Mouse (Mus musculus): Measurements from ENCODE around the gene Olfr1233. TPM values are rescaled to one million over a fixed set of nuclear protein-coding genes. Genes with fewer than 3 reads are reported as not detected.

Gene Olfr1233
- polyA plus RNA-seq (2016; fragmentation: Nextera tagmentation; extraction: Ambion mirVana), result not detected in 2 replicates

DNA sequence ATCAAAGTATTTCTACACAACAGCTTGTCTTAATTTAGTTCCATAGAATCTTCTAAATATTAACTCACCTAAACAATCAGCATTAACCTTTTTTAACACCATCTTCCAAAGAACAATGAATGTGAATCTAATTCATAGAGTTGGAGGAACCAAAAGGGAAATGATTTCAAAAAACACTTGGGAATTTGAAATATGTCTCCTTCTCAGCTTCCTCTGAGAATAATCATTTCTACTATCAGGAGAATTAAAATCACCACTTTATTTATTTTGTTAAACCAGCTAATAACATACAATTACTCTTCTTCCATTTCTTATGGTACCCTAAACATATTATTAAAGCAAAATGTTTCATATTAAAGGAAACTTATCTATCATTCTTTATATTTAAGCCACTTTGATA, at the start of gene Olfr1233:
Gene Olfr1233, minus strand, starts transcription at position 101 of the 400 bp plus-strand sequence.
- Histone ChIP-seq H3K4me3 (replicated peaks) (no peak within 1 kb of the TSS), H3K4me1 (no peaks in the 10 kb centered on the region), H3K36me3 (replicated peaks) (no peaks in the 10 kb centered on the region), H3K4me2 (no peak within 1 kb of the TSS), H3K27me3 (no peaks in the 10 kb centered on the region), H3K27ac (no peak within 1 kb of the TSS), H3K9me3 (no peaks in the 10 kb centered on the region), H3K9ac (no peak within 1 kb of the TSS)
- no peak for ATAC-seq (ENCODE audit: low FRiP score)

DNA sequence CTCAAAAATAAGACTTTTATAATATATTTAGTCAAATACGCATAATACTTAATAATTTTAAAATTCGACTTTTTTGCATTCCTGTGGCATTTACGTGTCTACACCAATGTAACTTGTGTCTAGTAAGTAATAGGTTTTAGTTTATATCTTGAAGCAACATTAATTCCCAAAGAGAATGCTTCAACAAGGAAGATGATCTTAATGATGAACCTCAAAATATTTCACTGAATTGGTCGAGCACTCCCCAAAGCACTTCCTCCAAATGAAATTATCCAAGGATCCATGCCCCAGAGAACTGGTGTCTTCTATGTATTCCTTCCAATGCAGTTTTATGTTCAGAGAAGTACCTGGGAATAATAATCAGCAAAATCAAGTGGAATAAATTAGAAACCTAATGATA, 22.6 kb upstream of the Olfr1233 start, which contains the start of gene Olfr1234:
Gene Olfr1234, minus strand, starts transcription at position 101 of the 400 bp plus-strand sequence.
- Histone ChIP-seq H3K9ac (no peak within 1 kb of the TSS), H3K27ac (no peak within 1 kb of the TSS), H3K4me3 (replicated peaks) (no peak within 1 kb of the TSS), H3K9me3 (no peaks in the 10 kb centered on the region), H3K27me3 (no peaks in the 10 kb centered on the region), H3K4me2 (no peak within 1 kb of the TSS), H3K36me3 (replicated peaks) (no peaks in the 10 kb centered on the region), H3K4me1 (no peaks in the 10 kb centered on the region)
- 89% methylated on average over 4 of the region's 4 CpGs for WGBS
- no peak for ATAC-seq (ENCODE audit: low FRiP score)

DNA sequence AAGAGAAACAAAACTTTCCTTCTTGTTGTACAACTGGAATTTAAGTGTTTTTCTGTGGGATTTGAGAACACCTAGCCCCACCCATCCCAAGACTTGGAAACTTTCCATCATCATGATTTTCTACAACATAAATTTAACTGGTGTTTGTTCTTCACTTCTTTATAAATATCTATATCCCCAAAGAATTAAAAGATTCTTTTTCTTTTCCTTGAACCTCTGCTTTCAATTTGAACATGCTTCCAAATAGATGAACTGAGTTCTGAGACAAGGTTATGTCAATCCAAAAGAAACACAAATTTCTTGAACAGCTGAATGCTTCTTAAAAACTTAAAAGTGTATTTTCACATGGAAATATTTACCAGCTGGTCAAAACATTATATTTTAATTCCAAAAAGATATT, 12.6 kb downstream of the Olfr1233 start, which contains the start of gene Olfr1232:
Gene Olfr1232, minus strand, starts transcription at position 101 of the 400 bp plus-strand sequence.
- no peak within 1 kb of the TSS for H3K27ac ChIP-seq
- H3K4me3 ChIP-seq (replicated peaks), result no peak within 1 kb of the TSS
- no peak within 1 kb of the TSS for H3K4me2 ChIP-seq
- no peaks in the 10 kb centered on the region for H3K36me3 ChIP-seq (replicated peaks)
- no peaks in the 10 kb centered on the region for H3K9me3 ChIP-seq
- no peak within 1 kb of the TSS for H3K9ac ChIP-seq
- no peaks in the 10 kb centered on the region for H3K4me1 ChIP-seq
- no peaks in the 10 kb centered on the region for H3K27me3 ChIP-seq
- ATAC-seq (ENCODE audit: low FRiP score), result no peak

DNA sequence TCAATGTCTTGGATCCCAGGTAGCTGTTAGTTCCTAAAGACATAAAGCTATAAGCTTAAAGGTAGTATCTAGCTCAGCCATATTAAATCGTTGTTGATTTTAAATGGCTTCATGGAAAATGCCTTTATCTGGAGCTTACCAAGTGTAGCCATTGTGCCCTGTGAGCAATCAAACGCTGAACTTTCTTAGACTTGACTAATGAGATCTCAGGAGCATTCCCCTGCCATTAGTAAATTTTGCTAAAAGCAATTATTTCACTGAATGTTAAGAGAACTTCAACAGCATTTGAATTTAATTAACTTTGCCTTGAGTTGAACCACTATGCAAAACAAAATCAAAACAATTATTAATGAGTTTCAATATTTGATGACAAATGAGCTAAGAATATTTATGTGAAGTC, 35.2 kb downstream of the Olfr1233 start, which contains the start of gene Olfr1231:
Gene Olfr1231, minus strand, starts transcription at position 101 of the 400 bp plus-strand sequence.
- no peak for ATAC-seq (ENCODE audit: low FRiP score)
- no peak within 1 kb of the TSS for H3K27ac ChIP-seq
- H3K9me3 ChIP-seq, result no peaks in the 10 kb centered on the region
- 66% methylated on average over 2 of the region's 2 CpGs for whole genome bisulfite sequencing
- H3K27me3 ChIP-seq, result no peaks in the 10 kb centered on the region
- H3K36me3 ChIP-seq (replicated peaks), result no peaks in the 10 kb centered on the region
- H3K4me3 ChIP-seq (replicated peaks), result no peak within 1 kb of the TSS
- H3K4me1 ChIP-seq, result no peaks in the 10 kb centered on the region
- H3K4me2 ChIP-seq, result no peak within 1 kb of the TSS
- H3K9ac ChIP-seq, result no peak within 1 kb of the TSS

DNA sequence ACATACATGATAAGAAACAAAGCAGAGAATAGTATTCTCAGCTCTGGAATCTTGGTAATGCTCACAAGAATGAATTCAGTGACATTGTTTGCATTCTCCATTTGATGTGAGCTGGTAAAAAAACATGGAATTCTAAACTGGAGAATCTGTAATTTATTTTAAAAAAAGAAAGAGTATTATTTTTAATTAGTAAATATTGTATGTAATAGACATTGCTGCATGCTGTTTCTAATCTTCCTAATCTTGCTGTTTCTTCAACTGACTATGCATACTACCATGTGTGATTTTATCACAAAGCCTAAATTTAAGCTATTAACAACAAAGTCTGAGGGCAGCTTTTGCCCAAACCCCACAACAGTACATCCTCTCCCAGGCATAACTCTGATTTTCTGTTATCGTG, 45.0 kb downstream of the Olfr1233 start, which contains the start of gene Olfr1230:
Gene Olfr1230, minus strand, starts transcription at position 101 of the 400 bp plus-strand sequence.
- 86% methylated on average over 1 of the region's 1 CpGs for WGBS
- Histone ChIP-seq H3K36me3 (replicated peaks) (no peaks in the 10 kb centered on the region), H3K4me2 (no peak within 1 kb of the TSS), H3K27ac (no peak within 1 kb of the TSS), H3K9ac (no peak within 1 kb of the TSS), H3K27me3 (no peaks in the 10 kb centered on the region), H3K4me1 (no peaks in the 10 kb centered on the region), H3K9me3 (no peaks in the 10 kb centered on the region), H3K4me3 (replicated peaks) (no peak within 1 kb of the TSS)
- no peak for ATAC-seq (ENCODE audit: low FRiP score)

DNA sequence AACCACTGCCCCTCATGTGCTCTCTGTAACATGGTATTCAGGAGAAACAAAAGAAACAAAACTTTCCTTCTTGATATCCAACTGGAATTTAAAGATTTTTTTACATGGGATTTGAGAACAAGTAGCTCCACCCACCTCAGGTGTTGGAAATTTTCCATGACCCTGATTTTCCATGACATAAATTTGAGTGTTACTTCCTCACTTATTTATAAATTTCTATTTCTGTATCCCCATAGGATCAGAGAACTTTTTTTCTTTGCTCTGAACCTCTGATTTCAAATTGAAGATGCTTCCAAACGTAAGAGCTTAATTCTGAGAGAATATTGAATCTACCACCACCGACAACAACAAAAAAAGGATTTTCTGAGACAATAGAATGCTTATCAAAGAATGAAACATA, 54.3 kb downstream of the Olfr1233 start, which contains the start of gene Olfr1229:
Gene Olfr1229, minus strand, starts transcription at position 101 of the 400 bp plus-strand sequence.
- 79% methylated on average over 2 of the region's 2 CpGs for WGBS
- no peak within 1 kb of the TSS for H3K4me2 ChIP-seq
- ATAC-seq (ENCODE audit: low FRiP score), result no peak
- H3K9me3 ChIP-seq, result no peaks in the 10 kb centered on the region
- no peak within 1 kb of the TSS for H3K9ac ChIP-seq
- H3K27me3 ChIP-seq, result no peaks in the 10 kb centered on the region
- H3K4me3 ChIP-seq (replicated peaks), result no peak within 1 kb of the TSS
- H3K4me1 ChIP-seq, result no peaks in the 10 kb centered on the region
- H3K27ac ChIP-seq, result no peak within 1 kb of the TSS
- no peaks in the 10 kb centered on the region for H3K36me3 ChIP-seq (replicated peaks)

Other genes starting within 250 kb of the Olfr1233 start
- gene Olfr1220, start 235.6 kb downstream of the Olfr1233 start, polyA plus RNA-seq (2016; fragmentation: Nextera tagmentation; extraction: Ambion mirVana), result not detected in 2 replicates
- not detected in 2 replicates for gene Olfr1221, start 225.1 kb downstream of the Olfr1233 start, polyA plus RNA-seq (2016; fragmentation: Nextera tagmentation; extraction: Ambion mirVana)
- not detected in 2 replicates for gene Olfr1222, start 209.3 kb downstream of the Olfr1233 start, polyA plus RNA-seq (2016; fragmentation: Nextera tagmentation; extraction: Ambion mirVana)
- gene Olfr1223, start 190.8 kb downstream of the Olfr1233 start, polyA plus RNA-seq (2016; fragmentation: Nextera tagmentation; extraction: Ambion mirVana), result not detected in 2 replicates
- not detected in 2 replicates for gene Olfr1224-ps1, start 178.3 kb downstream of the Olfr1233 start, polyA plus RNA-seq (2016; fragmentation: Nextera tagmentation; extraction: Ambion mirVana)
- not detected in 2 replicates for gene Olfr1225, start 167.7 kb downstream of the Olfr1233 start, polyA plus RNA-seq (2016; fragmentation: Nextera tagmentation; extraction: Ambion mirVana)
- gene Olfr1226, start 142.3 kb downstream of the Olfr1233 start, polyA plus RNA-seq (2016; fragmentation: Nextera tagmentation; extraction: Ambion mirVana), result not detected in 2 replicates
- not detected in 2 replicates for gene Olfr1228, start 88.3 kb downstream of the Olfr1233 start, polyA plus RNA-seq (2016; fragmentation: Nextera tagmentation; extraction: Ambion mirVana)
- not detected in 2 replicates for gene Olfr1229, start 54.4 kb downstream of the Olfr1233 start, polyA plus RNA-seq (2016; fragmentation: Nextera tagmentation; extraction: Ambion mirVana)
- gene Olfr1230, start 45.1 kb downstream of the Olfr1233 start, polyA plus RNA-seq (2016; fragmentation: Nextera tagmentation; extraction: Ambion mirVana), result not detected in 2 replicates
- not detected in 2 replicates for gene Olfr1231, start 35.3 kb downstream of the Olfr1233 start, polyA plus RNA-seq (2016; fragmentation: Nextera tagmentation; extraction: Ambion mirVana)
- not detected in 2 replicates for gene Olfr1232, start 12.7 kb downstream of the Olfr1233 start, polyA plus RNA-seq (2016; fragmentation: Nextera tagmentation; extraction: Ambion mirVana)
- not detected in 2 replicates for gene Olfr1234, start 22.5 kb upstream of the Olfr1233 start, polyA plus RNA-seq (2016; fragmentation: Nextera tagmentation; extraction: Ambion mirVana)
- not detected in 2 replicates for gene Olfr1238, start 67.3 kb upstream of the Olfr1233 start, polyA plus RNA-seq (2016; fragmentation: Nextera tagmentation; extraction: Ambion mirVana)
- gene Olfr1239, start 78.0 kb upstream of the Olfr1233 start, polyA plus RNA-seq (2016; fragmentation: Nextera tagmentation; extraction: Ambion mirVana), result not detected in 2 replicates
- not detected in 2 replicates for gene Olfr1240, start 100.6 kb upstream of the Olfr1233 start, polyA plus RNA-seq (2016; fragmentation: Nextera tagmentation; extraction: Ambion mirVana)
- gene Olfr1241, start 144.7 kb upstream of the Olfr1233 start, polyA plus RNA-seq (2016; fragmentation: Nextera tagmentation; extraction: Ambion mirVana), result not detected in 2 replicates
- not detected in 2 replicates for gene Olfr1242, start 155.9 kb upstream of the Olfr1233 start, polyA plus RNA-seq (2016; fragmentation: Nextera tagmentation; extraction: Ambion mirVana)
- gene Olfr1243, start 189.1 kb upstream of the Olfr1233 start, polyA plus RNA-seq (2016; fragmentation: Nextera tagmentation; extraction: Ambion mirVana), result not detected in 2 replicates
- gene Olfr1245, start 236.0 kb upstream of the Olfr1233 start, polyA plus RNA-seq (2016; fragmentation: Nextera tagmentation; extraction: Ambion mirVana), result not detected in 2 replicates

Data from forebrain, embryonic 12.5 days (tissue).